Mouse (Mus musculus) MEL (cell line): Measurements from ENCODE around the gene Tor1a.

ENCODE experiments used
- GABPA ChIP-seq: IDR thresholded peaks from 2 replicates; pipeline ENCODE4 v1.6.1; 2012; ENCODE audit warnings: low read depth, mild to moderate bottlenecking, inconsistent platforms, low read length, improper control_type of control experiment, moderate library complexity
- GATA1 ChIP-seq: IDR thresholded peaks from 2 replicates; pipeline ENCODE4 v1.6.1; 2011; ENCODE audit warnings: low read depth, low read length, improper control_type of control experiment
- JUND ChIP-seq: IDR thresholded peaks from 2 replicates; pipeline ENCODE4 v1.6.1; 2011; ENCODE audit warnings: low read depth, mild to moderate bottlenecking, improper control_type of control experiment, low read length
- POLR2A ChIP-seq, 2 experiments: IDR thresholded peaks; 2 replicates each; pipeline ENCODE4 v1.6.1; 2011 to 2012; ENCODE audit warnings: low read length in 2 of 2, mild to moderate bottlenecking in 2 of 2, control low read depth in 1 of 2, improper control_type of control experiment in 1 of 2, low read depth in 1 of 2, moderate library complexity in 1 of 2; ENCODE audit not compliant: control insufficient read depth in 1 of 2, insufficient read depth in 1 of 2, poor library complexity in 1 of 2
- TCF12 ChIP-seq: IDR thresholded peaks from 2 replicates; pipeline ENCODE4 v1.6.1; 2014; ENCODE audit warnings: low read depth, mild to moderate bottlenecking, inconsistent platforms, low read length, improper control_type of control experiment, moderate library complexity

DNA sequence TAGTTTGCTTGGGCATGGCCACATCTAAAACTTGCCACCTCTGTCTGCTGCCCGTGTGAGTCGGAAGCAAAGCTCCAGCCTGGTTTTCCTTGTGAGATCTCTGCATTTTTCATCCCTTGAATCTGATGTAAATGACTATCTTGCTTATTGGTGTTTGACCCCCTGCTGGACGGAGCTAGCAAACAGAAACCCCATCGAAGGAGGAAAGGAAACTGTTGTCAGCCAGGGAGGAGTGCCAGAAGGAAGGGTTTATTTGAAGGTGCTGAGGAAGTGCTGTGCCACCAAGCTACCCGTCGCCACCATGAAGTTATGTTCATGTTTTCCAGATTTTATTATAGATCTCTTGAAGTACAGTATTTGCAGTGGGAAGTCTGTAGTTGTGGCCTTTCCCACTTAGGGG lies 12.9 kb downstream of the Tor1a start:
- TF ChIP-seq GABPA (no peak), JUND (no peak), GATA1 (no peak), POLR2A (IDR thresholded peaks at IDR 0.05; ENCODE audit: control insufficient read depth in 1 of 2, insufficient read depth in 1 of 2, low read depth in 1 of 2, low read length in 2 of 2, poor library complexity in 1 of 2) (no peak), TCF12 (no peak)
